Mouse (Mus musculus) lung, postnatal 0 days (tissue): ENCODE results near the gene B2m. TPM values are rescaled to one million over a fixed set of nuclear protein-coding genes. Genes with fewer than 3 reads are reported as not detected.

ENCODE experiments used
- ATAC-seq: fragments of 200-750 bp; cut with Nextera tagmentation; 2 replicates; pipeline ENCODE4 v1.8.0; 2017; ENCODE audit warnings: moderate library complexity
- DNase-seq: peaks from one replicate; pipeline ENCODE4 v3.0.0-alpha.2; 2016; ENCODE audit warnings: low spot score
- H3K27ac ChIP-seq: fragments of 300-500 bp; sonication (generic); 2 replicates; pipeline ENCODE4 v1.5.1; 2014; ENCODE audit warnings: antibody characterized with exemption, mild to moderate bottlenecking, low read length, mixed read lengths
- H3K27me3 ChIP-seq: fragments of 300-500 bp; sonication (generic); replicated peaks from 2 replicates; pipeline ENCODE4 v1.6.1; 2014; ENCODE audit warnings: low read length, mixed read lengths; ENCODE audit not compliant: insufficient read depth
- H3K36me3 ChIP-seq: fragments of 300-500 bp; sonication (generic); 2 replicates; pipeline ENCODE4 v1.6.1; 2014; ENCODE audit warnings: low read length, mixed read lengths; ENCODE audit not compliant: insufficient read depth
- H3K4me1 ChIP-seq: fragments of 300-500 bp; sonication (generic); 2 replicates; pipeline ENCODE4 v1.6.1; 2014; ENCODE audit warnings: antibody characterized with exemption, low read depth, low read length, mixed read lengths; ENCODE audit not compliant: insufficient read depth
- H3K4me2 ChIP-seq: fragments of 300-500 bp; sonication (generic); replicated peaks from 2 replicates; pipeline ENCODE4 v1.6.1; 2014; ENCODE audit warnings: low read depth, mild to moderate bottlenecking, low read length, moderate library complexity, mixed read lengths
- H3K4me3 ChIP-seq: fragments of 300-500 bp; sonication (generic); 2 replicates; pipeline ENCODE4 v1.5.1; 2014; ENCODE audit warnings: low read depth, low read length
- H3K9ac ChIP-seq: fragments of 300-500 bp; sonication (generic); replicated peaks from 2 replicates; pipeline ENCODE4 v1.6.1; 2014; ENCODE audit warnings: low read depth, mild to moderate bottlenecking
- H3K9me3 ChIP-seq: fragments of 300-500 bp; sonication (generic); 2 replicates; pipeline ENCODE4 v1.6.1; 2016; ENCODE audit warnings: low read length, mixed read lengths
- CTCF ChIP-seq: IDR thresholded peaks from 2 replicates; pipeline ENCODE4 v1.5.1; 2016; ENCODE audit warnings: antibody characterized with exemption, mild to moderate bottlenecking
- EP300 ChIP-seq: IDR thresholded peaks from 2 replicates; pipeline ENCODE4 v1.6.1; 2016; ENCODE audit warnings: antibody characterized with exemption, mild to moderate bottlenecking, control low read depth
- WGBS: fragments of 180-500 bp; shearing (Covaris S2); extraction: QIAGEN DNeasy Blood & Tissue Kit; methylation state at CpG from one replicate; pipeline ENCODE4 v1.1.7; 2014; 5-methylcytosine and 5-hydroxymethylcytosine counted together
- polyA plus RNA-seq: library from polyadenylated mRNA; unstranded; fragments of >200 nt; fragmentation: Nextera tagmentation; extraction: Ambion mirVana; gene quantifications from 2 replicates; pipeline ENCODE4 v1.2.1, GENCODE M21; 2015

Gene B2m
- polyA plus RNA-seq, 1 experiment from 2014 or later = 745 TPM

DNA sequence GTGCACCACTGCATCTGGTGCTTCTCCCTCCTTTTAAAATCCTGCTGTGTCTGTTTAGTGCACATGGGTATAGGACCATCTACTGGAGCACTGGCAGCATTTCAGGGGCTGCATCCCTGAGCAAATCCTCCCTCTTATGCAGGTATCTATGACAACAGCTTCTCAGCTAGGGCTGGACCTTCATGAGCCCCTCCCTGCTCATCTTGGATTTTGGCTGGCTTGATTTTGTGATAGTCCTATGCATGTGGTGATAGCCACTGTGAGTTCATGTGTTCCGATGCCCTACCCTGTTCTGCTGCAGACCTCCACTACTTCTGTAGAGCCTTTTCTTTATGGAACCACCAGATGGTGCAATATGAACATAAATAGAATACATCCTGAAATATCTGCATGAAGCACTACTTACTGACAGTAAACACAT is 47.0 kb downstream of the B2m start:
- no peaks in the 10 kb centered on the region for H3K36me3 ChIP-seq
- peak; percentile 67 for TF ChIP-seq CTCF
- no peak for TF ChIP-seq EP300
- no peak overlapping the region for H3K4me2 ChIP-seq
- no peaks in the 10 kb centered on the region for H3K27me3 ChIP-seq
- ATAC-seq (peak; percentile 35; the same call in 1 of the 2 replicates), DNase-seq (peak; percentile 84)
- H3K4me1 ChIP-seq = no peaks in the 10 kb centered on the region
- H3K9me3 ChIP-seq = no peaks in the 10 kb centered on the region
- no peak overlapping the region for H3K9ac ChIP-seq
- WGBS = 63% methylated on average over 1 of the region's 1 CpGs
- H3K4me3 ChIP-seq = no peak overlapping the region
- H3K27ac ChIP-seq = no peak overlapping the region

DNA sequence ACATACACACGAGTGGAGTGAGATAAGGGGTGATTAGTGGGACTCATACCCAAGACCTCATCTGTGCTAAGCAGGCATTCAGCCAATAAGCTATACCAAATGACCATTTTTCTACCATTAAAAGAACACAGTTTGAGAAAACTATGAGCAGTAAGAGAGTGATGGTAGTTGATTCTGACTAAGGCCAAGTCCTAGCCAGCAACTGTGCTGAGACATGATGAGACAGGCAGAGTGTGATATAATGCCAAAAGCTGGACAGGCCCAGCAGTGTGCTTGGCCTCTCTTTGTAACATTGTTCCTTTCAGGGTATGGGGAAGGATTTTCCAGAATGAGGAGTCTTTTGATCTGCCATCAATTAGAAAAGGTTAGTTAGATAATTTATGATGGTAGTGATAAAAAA is 54.0 kb downstream of the B2m start:
- H3K9me3 ChIP-seq = no peaks in the 10 kb centered on the region
- H3K4me2 ChIP-seq = no peak overlapping the region
- H3K27ac ChIP-seq = no peak overlapping the region
- no peaks in the 10 kb centered on the region for H3K27me3 ChIP-seq
- ATAC-seq (no peak), DNase-seq (no peak)
- 36% methylated on average over 1 of the region's 1 CpGs for WGBS
- TF ChIP-seq CTCF (no peak), EP300 (no peak)
- no peak overlapping the region for H3K9ac ChIP-seq
- H3K4me1 ChIP-seq = no peaks in the 10 kb centered on the region
- H3K36me3 ChIP-seq = no peaks in the 10 kb centered on the region
- H3K4me3 ChIP-seq = no peak overlapping the region

Other genes starting within 250 kb of the B2m start
- 23.8 and 26.5 TPM in 2 replicates for gene Ctdspl2, start 191.7 kb upstream of the B2m start, polyA plus RNA-seq
- 0.05 and 0.17 TPM in 2 replicates for gene Mageb3, start 191.6 kb upstream of the B2m start, polyA plus RNA-seq
- 9.6 and 10.0 TPM in 2 replicates for gene Eif3j1, start 119.1 kb upstream of the B2m start, polyA plus RNA-seq
- 4.1 and 4.3 TPM in 2 replicates for gene Spg11, start 29.3 kb upstream of the B2m start, polyA plus RNA-seq
- not detected in 2 replicates for gene Trim69, start 13.0 kb downstream of the B2m start, polyA plus RNA-seq
- not detected in 2 replicates for gene Patl2, start 38.5 kb downstream of the B2m start, polyA plus RNA-seq
- gene Terb2, start 38.6 kb downstream of the B2m start, polyA plus RNA-seq = not detected in 2 replicates
- 46.2 and 48.6 TPM in 2 replicates for gene Sord, start 87.1 kb downstream of the B2m start, polyA plus RNA-seq
- gene Duox2, start 150.8 kb downstream of the B2m start, polyA plus RNA-seq = 0.02 and 0.04 TPM in 2 replicates
- gene Duoxa2, start 151.2 kb downstream of the B2m start, polyA plus RNA-seq = 0.07 TPM in 1 of 2 replicates, not detected in the other
- 0.21 TPM in 1 of 2 replicates, not detected in the other for gene Duoxa1, start 166.0 kb downstream of the B2m start, polyA plus RNA-seq
- 0.06 and 0.15 TPM in 2 replicates for gene Duox1, start 168.0 kb downstream of the B2m start, polyA plus RNA-seq
- gene Shf, start 221.5 kb downstream of the B2m start, polyA plus RNA-seq = 1.8 and 2.5 TPM in 2 replicates